Mouse (Mus musculus) hindbrain, embryonic 11.5 days (tissue): ENCODE measurements around the gene Olfr9. TPM values are rescaled to one million over a fixed set of nuclear protein-coding genes. Genes with fewer than 3 reads are reported as not detected.
A peak's percentile ranks its signal among the peaks of the same experiment; 100 is the strongest.
"Not testable (repeated sequence)": the region's sequence is repeated elsewhere in the genome, so short reads cannot be mapped to it uniquely, and the experiment has no call there.

Experiments
- ATAC-seq: fragments of 200-750 bp; cut with Nextera tagmentation; 2 replicates; pipeline ENCODE4 v1.8.0; 2017; ENCODE audit warnings: mild to moderate bottlenecking, moderate TSS enrichment, moderate library complexity; ENCODE audit not compliant: low FRiP score
- DNase-seq: peaks from one replicate; pipeline ENCODE4 v3.0.0-alpha.2; 2015; ENCODE audit warnings: low spot score
- H3K27ac ChIP-seq: fragments of 300-500 bp; sonication (generic); 2 replicates; pipeline ENCODE4 v1.5.1; 2014; ENCODE audit warnings: mild to moderate bottlenecking, low read depth, low read length
- H3K27me3 ChIP-seq: fragments of 300-500 bp; sonication (generic); 2 replicates; pipeline ENCODE4 v1.6.1; 2014; ENCODE audit warnings: mild to moderate bottlenecking, low read length, moderate library complexity, mixed read lengths; ENCODE audit not compliant: control insufficient read depth, insufficient read depth
- H3K36me3 ChIP-seq: fragments of 300-500 bp; sonication (generic); 2 replicates; pipeline ENCODE4 v1.6.1; 2014; ENCODE audit warnings: mild to moderate bottlenecking, low read length, moderate library complexity, mixed read lengths; ENCODE audit not compliant: control insufficient read depth, insufficient read depth
- H3K4me1 ChIP-seq: fragments of 300-500 bp; sonication (generic); replicated peaks from 2 replicates; pipeline ENCODE4 v1.6.1; 2014; ENCODE audit warnings: low read length, mixed read lengths; ENCODE audit not compliant: control insufficient read depth, insufficient read depth
- H3K4me2 ChIP-seq: fragments of 300-500 bp; sonication (generic); replicated peaks from 2 replicates; pipeline ENCODE4 v1.6.1; 2014; ENCODE audit warnings: mild to moderate bottlenecking, low read depth, low read length
- H3K4me3 ChIP-seq: fragments of 300-500 bp; sonication (generic); 2 replicates; pipeline ENCODE4 v1.5.1; 2014; ENCODE audit warnings: low read depth, low read length
- H3K9ac ChIP-seq: fragments of 300-500 bp; sonication (generic); 2 replicates; pipeline ENCODE4 v1.6.1; 2014; ENCODE audit warnings: low read depth, low read length
- H3K9me3 ChIP-seq: fragments of 300-500 bp; sonication (generic); 2 replicates; pipeline ENCODE4 v1.6.1; 2016; ENCODE audit warnings: low read length; ENCODE audit not compliant: control insufficient read depth
- WGBS: fragments of 180-500 bp; shearing (Covaris S2); extraction: QIAGEN DNeasy Blood & Tissue Kit; methylation state at CpG from one replicate; pipeline ENCODE4 v1.1.7; 2014; 5-methylcytosine and 5-hydroxymethylcytosine counted together
- polyA plus RNA-seq: library from polyadenylated mRNA; unstranded; fragments of >200 nt; fragmentation: Nextera tagmentation; extraction: Ambion mirVana; gene quantifications from 2 replicates; pipeline ENCODE4 v1.2.1, GENCODE M21; 2014

The Olfr9 gene
- not detected in 2 replicates for polyA plus RNA-seq

- H3K9me3 ChIP-seq, H3K27ac ChIP-seq, H3K36me3 ChIP-seq, H3K27me3 ChIP-seq, H3K4me1 ChIP-seq, H3K4me2 ChIP-seq, DNase-seq, H3K4me3 ChIP-seq, ATAC-seq, H3K9ac ChIP-seq: not testable (repeated sequence)
- WGBS, result 44% methylated on average over 1 of the region's 1 CpGs
These were observed at the start of gene Olfr9 for GRCm38 (mm10) chr10:128989131-128989530. TSS of gene Olfr9 (plus strand) at chr10:128989431.

DNA sequence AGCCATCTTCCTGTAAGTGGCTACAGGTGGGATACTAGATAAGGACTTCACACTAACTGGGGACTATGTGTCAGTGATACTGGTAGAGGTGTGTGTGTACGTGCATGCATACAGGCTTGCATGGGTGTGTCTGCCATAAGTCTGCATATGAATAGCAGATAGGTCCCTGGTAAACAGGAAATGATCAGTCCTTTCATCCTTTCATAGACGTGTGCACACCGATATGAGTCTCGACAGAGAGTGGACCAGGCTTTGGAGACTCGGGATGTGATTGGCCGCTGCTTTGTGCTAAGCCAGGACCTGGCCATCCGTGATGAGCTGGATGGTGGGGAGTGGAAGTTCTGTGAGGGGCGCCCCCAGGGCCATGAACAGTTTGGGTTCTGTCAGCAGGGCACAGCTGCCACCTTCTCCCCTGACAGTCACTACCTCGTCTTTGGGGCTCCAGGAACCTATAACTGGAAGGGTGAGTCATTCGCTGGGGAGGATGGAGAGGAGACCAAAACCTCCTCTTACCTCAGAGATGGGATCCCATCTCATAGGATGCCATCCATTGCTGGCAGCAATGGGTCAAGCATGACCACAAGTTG is 48.7 kb upstream of the Olfr9 start:
- ATAC-seq (no peak), DNase-seq (no peak)
- H3K36me3 ChIP-seq, result no peaks in the 10 kb centered on the region
- no peak overlapping the region for H3K9ac ChIP-seq
- no peaks in the 10 kb centered on the region for H3K9me3 ChIP-seq
- WGBS, result 87% methylated on average over 10 of the region's 10 CpGs
- H3K4me3 ChIP-seq, result no peak overlapping the region
- peaks cover 6% of the 10 kb centered on the region; the same call in 1 of the 2 replicates for H3K27me3 ChIP-seq
- no peak overlapping the region for H3K27ac ChIP-seq
- no peaks in the 10 kb centered on the region for H3K4me1 ChIP-seq
- H3K4me2 ChIP-seq, result no peak overlapping the region

- Histone ChIP-seq H3K27me3 (no peaks in the 10 kb centered on the region), H3K4me2 (no peak overlapping the region), H3K36me3 (no peaks in the 10 kb centered on the region), H3K4me1 (no peaks in the 10 kb centered on the region), H3K4me3 (no peak overlapping the region), H3K27ac (no peak overlapping the region), H3K9me3 (no peaks in the 10 kb centered on the region), H3K9ac (no peak overlapping the region)
- 12% methylated on average over 3 of the region's 3 CpGs for WGBS
- DNase-seq, result peak; percentile 29
- ATAC-seq, result no peak
These were observed 43.6 kb upstream of the Olfr9 start for GRCm38 (mm10) chr10:128945675-128946074.

DNA sequence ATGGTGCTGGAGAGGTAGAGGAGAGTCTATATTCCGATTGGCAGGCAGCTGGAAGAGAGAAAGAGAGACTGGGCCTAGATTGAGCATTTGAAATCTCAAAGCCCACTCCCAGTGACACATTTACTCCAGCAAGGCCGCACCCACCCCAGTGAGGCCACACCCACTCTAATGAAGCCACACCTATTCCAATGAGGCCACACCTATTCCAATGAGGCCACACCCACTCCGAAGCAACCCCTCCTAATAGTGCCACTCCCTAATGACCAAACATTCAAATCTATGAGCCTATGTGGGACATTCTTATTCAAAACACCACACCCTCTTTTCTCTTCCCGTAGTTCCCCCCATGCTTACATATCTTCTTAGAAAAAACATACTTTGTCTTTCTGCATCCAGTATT is 41.7 kb upstream of the Olfr9 start:
- Histone ChIP-seq H3K4me2 (no peak overlapping the region), H3K4me3 (no peak overlapping the region), H3K36me3 (no peaks in the 10 kb centered on the region), H3K9ac (no peak overlapping the region), H3K27ac (no peak overlapping the region), H3K27me3 (no peaks in the 10 kb centered on the region), H3K4me1 (no peaks in the 10 kb centered on the region), H3K9me3 (no peaks in the 10 kb centered on the region)
- WGBS, result 85% methylated on average over 4 of the region's 4 CpGs
- DNase-seq (no peak), ATAC-seq (no peak)

- no peak overlapping the region for H3K4me2 ChIP-seq
- no peaks in the 10 kb centered on the region for H3K9me3 ChIP-seq
- no peaks in the 10 kb centered on the region for H3K4me1 ChIP-seq
- H3K36me3 ChIP-seq, result no peaks in the 10 kb centered on the region
- 69% methylated on average over 16 of the region's 16 CpGs for WGBS
- no peak overlapping the region for H3K4me3 ChIP-seq
- H3K27ac ChIP-seq, result no peak overlapping the region
- H3K27me3 ChIP-seq, result no peaks in the 10 kb centered on the region
- ATAC-seq, result no peak
- no peak overlapping the region for H3K9ac ChIP-seq
- DNase-seq, result no peak
These were observed 38.9 kb upstream of the Olfr9 start for GRCm38 (mm10) chr10:128950208-128950887.

GRCm38 (mm10) chr10:128958340-128958739 is 30.9 kb upstream of the Olfr9 start:
- H3K9ac ChIP-seq, result no peak overlapping the region
- ATAC-seq (no peak), DNase-seq (no peak)
- no peaks in the 10 kb centered on the region for H3K27me3 ChIP-seq
- H3K4me3 ChIP-seq, result no peak overlapping the region
- H3K9me3 ChIP-seq, result no peaks in the 10 kb centered on the region
- no peak overlapping the region for H3K27ac ChIP-seq
- H3K36me3 ChIP-seq, result no peaks in the 10 kb centered on the region
- H3K4me1 ChIP-seq, result no peaks in the 10 kb centered on the region
- 76% methylated on average over 10 of the region's 10 CpGs for WGBS
- no peak overlapping the region for H3K4me2 ChIP-seq

GRCm38 (mm10) chr10:128960142-128960541 is 29.1 kb upstream of the Olfr9 start:
- H3K4me3 ChIP-seq, result no peak overlapping the region
- no peaks in the 10 kb centered on the region for H3K36me3 ChIP-seq
- H3K27me3 ChIP-seq, result no peaks in the 10 kb centered on the region
- 82% methylated on average over 4 of the region's 4 CpGs for WGBS
- no peak for DNase-seq
- ATAC-seq, result no peak
- H3K27ac ChIP-seq, result no peak overlapping the region
- H3K9ac ChIP-seq, result no peak overlapping the region
- no peaks in the 10 kb centered on the region for H3K4me1 ChIP-seq
- no peak overlapping the region for H3K4me2 ChIP-seq
- no peaks in the 10 kb centered on the region for H3K9me3 ChIP-seq

DNA sequence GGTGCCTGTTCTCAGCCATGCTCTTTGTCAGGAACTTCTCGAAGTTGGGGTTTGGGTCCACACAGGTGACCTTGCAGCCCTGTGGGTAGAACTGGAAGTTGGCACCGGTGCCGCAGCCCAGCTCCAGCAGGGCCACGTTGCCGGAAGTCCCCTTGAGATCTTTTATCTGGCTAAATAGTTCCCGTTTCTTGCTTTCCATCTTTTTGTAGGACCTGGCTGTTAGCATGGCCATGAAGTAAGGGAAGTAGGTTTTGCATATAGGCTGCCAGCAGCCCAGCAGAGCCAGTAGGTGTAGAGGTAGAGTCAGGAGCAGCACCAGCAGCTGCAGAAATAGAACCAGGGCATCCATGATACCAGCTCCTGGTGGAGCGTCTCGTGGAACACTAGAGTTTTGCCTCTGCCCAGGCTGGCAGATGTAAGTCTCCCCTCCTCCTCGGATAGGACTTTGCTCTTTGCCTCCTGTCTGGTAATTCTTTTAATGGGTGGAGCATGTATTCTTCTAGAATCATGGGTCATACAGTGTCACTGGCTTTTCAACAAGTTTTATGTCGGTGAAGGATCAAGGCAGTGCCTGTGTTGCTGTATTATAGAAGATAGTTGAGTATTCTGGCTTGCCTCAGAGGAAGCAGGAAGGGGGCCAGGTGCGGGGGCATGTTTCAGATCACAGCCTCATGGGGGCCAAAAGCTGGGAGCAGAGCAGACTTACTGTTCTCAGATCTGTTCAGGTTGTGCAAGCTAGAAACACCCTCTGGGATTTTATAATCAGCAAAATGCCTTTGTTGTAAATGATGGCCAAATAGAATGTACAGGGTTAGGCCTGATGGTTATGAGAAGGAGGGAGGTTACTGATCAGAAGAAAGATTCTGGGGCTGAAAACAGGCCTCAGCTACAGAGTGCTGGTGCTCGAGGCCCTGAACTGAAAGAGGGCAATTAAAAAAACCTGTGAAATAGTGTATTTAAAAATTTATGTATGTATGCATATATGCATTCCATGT is 28.3 kb upstream of the Olfr9 start, which contains the start of gene Mettl7b:
Gene Mettl7b, minus strand, starts transcription at position 399 of the 995 bp plus-strand sequence.
- 88% methylated on average over 12 of the region's 12 CpGs for WGBS
- H3K27me3 ChIP-seq, result no peaks in the 10 kb centered on the region
- ATAC-seq (no peak), DNase-seq (no peak)
- no peaks in the 10 kb centered on the region for H3K4me1 ChIP-seq
- H3K9me3 ChIP-seq, result no peaks in the 10 kb centered on the region
- H3K27ac ChIP-seq, result no peak within 1 kb of the TSS
- H3K9ac ChIP-seq, result no peak within 1 kb of the TSS
- no peak within 1 kb of the TSS for H3K4me2 ChIP-seq
- H3K36me3 ChIP-seq, result no peaks in the 10 kb centered on the region
- no peak within 1 kb of the TSS for H3K4me3 ChIP-seq
